Mouse (Mus musculus): ENCODE data around the gene Abhd11.

Abhd11 gene

GRCm38 (mm10) chr5:135025899-135026298, 16.9 kb downstream of the Abhd11 start:
- WGBS, result 9% methylated on average over 7 of the region's 7 CpGs

GRCm38 (mm10) chr5:135029007-135029854, 20.3 kb downstream of the Abhd11 start:
- 29% methylated on average over 18 of the region's 18 CpGs for WGBS

GRCm38 (mm10) chr5:135032581-135032980, 23.6 kb downstream of the Abhd11 start:
- WGBS, result 77% methylated on average over 5 of the region's 5 CpGs

GRCm38 (mm10) chr5:135034593-135034992, 25.6 kb downstream of the Abhd11 start:
- 93% methylated on average over 2 of the region's 2 CpGs for WGBS

GRCm38 (mm10) chr5:135035608-135036359, 26.8 kb downstream of the Abhd11 start:
- WGBS, result 36% methylated on average over 18 of the region's 18 CpGs

GRCm38 (mm10) chr5:135037946-135038345, 29.0 kb downstream of the Abhd11 start:
- 36% methylated on average over 3 of the region's 3 CpGs for WGBS

- 49% methylated on average over 9 of the region's 9 CpGs for WGBS
Observed at GRCm38 (mm10) chr5:135039541-135039940, 30.6 kb downstream of the Abhd11 start.

GRCm38 (mm10) chr5:135040059-135040458, 31.1 kb downstream of the Abhd11 start:
- WGBS, result 21% methylated on average over 6 of the region's 6 CpGs

GRCm38 (mm10) chr5:135040777-135041176, 31.8 kb downstream of the Abhd11 start:
- 50% methylated on average over 11 of the region's 11 CpGs for WGBS

- 50% methylated on average over 21 of the region's 21 CpGs for WGBS
Observed at GRCm38 (mm10) chr5:135042105-135042788, 33.3 kb downstream of the Abhd11 start.

GRCm38 (mm10) chr5:135044575-135044974, 35.6 kb downstream of the Abhd11 start:
- 55% methylated on average over 3 of the region's 3 CpGs for WGBS

GRCm38 (mm10) chr5:135048539-135048938, 39.6 kb downstream of the Abhd11 start:
- WGBS, result 81% methylated on average over 5 of the region's 5 CpGs

- 86% methylated on average over 6 of the region's 6 CpGs for WGBS
Observed at GRCm38 (mm10) chr5:135049268-135049667, 40.3 kb downstream of the Abhd11 start.

GRCm38 (mm10) chr5:135053356-135053755, 44.4 kb downstream of the Abhd11 start:
- 84% methylated on average over 12 of the region's 12 CpGs for WGBS
